Mouse (Mus musculus): ENCODE data around the gene Nbl1. TPM values are rescaled to one million over a fixed set of nuclear protein-coding genes. Genes with fewer than 3 reads are reported as not detected.

Gene Nbl1
- total and polyA plus RNA-seq, 3 experiments = 0.14 TPM; not detected in 2

DNA sequence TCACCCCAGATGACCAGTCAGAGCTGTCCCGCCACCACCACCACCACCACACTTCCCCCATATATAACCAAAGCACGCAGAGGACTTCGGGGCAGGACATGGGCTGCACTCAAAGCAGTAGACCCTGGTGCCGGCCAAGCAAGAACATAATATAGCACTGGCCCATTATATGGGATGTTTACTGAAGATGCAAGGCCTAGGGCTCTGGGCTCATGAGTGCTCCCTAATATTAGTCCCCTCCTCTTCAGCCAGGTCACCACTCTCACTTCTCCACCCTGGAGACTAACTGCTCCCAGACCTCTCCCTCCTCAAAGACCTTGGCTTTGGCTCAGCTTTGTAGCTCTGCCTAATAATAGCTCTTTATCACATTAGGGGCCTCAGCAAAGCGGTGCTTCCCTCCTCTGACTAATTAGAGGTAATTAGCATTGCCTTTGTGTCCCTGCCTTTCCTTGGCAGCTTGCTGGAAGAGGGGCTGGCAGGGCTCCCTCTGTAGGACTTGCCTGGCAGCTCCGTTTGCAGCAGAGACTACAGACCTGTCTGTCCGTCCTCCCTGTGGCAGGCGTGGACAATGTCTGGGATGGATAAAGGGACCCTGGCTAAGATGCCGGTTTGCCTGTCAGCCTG is 38.4 kb downstream of the Nbl1 start:
- H3K79me2 ChIP-seq (ENCODE audit: control insufficient read depth, insufficient read depth, low read length, poor library complexity) = no peaks in the 10 kb centered on the region
- no peaks in the 10 kb centered on the region for H3K4me1 ChIP-seq (ENCODE audit: control insufficient read depth in 1 of 2, insufficient read depth in 2 of 2, low read length in 2 of 2)
- H3K9me3 ChIP-seq (replicated peaks; ENCODE audit: insufficient read depth, low read length) = no peaks in the 10 kb centered on the region
- no peaks in the 10 kb centered on the region for H3K36me3 ChIP-seq (ENCODE audit: control insufficient read depth in 1 of 2, insufficient read depth in 2 of 2, low read length in 2 of 2)
- H3K27ac ChIP-seq (ENCODE audit: control insufficient read depth, low read depth, low read length) = no peak overlapping the region
- no peak overlapping the region for H3K9ac ChIP-seq (ENCODE audit: control insufficient read depth, low read depth, low read length, poor library complexity, severe bottlenecking)
- no peak for DNase-seq (ENCODE audit: low read depth, low spot score)
- no peaks in the 10 kb centered on the region for H3K27me3 ChIP-seq (ENCODE audit: control insufficient read depth in 1 of 2, insufficient read depth in 2 of 2, low read length in 2 of 2)
- no peak for TF ChIP-seq JUND (IDR thresholded peaks at IDR 0.05; ENCODE audit: low read depth, low read length)
- TF ChIP-seq ETS1 (IDR thresholded peaks at IDR 0.05; ENCODE audit: low read depth, low read length) = no peak
- no peak for TF ChIP-seq NELFE (IDR thresholded peaks at IDR 0.05; ENCODE audit: low read depth, low read length)
- TF ChIP-seq UBTF (IDR thresholded peaks at IDR 0.05; ENCODE audit: borderline replicate concordance, insufficient read depth, low read depth, low read length) = no peak
- no peak for TF ChIP-seq MYC (IDR thresholded peaks at IDR 0.05; ENCODE audit: low read depth, low read length)
- no peak for TF ChIP-seq TAL1 (IDR thresholded peaks at IDR 0.05; ENCODE audit: low read length)
- no peak for TF ChIP-seq MEF2A (IDR thresholded peaks at IDR 0.05; ENCODE audit: extremely low read depth, insufficient replicate concordance, low read depth, low read length, poor library complexity, severe bottlenecking)
- TF ChIP-seq USF2 (IDR thresholded peaks at IDR 0.05; ENCODE audit: borderline replicate concordance in 1 of 2, insufficient read depth in 1 of 2, low read depth in 1 of 2, low read length in 2 of 2) = no peak
- TF ChIP-seq POLR2A (IDR thresholded peaks at IDR 0.05; ENCODE audit: control insufficient read depth in 1 of 2, insufficient read depth in 1 of 2, low read depth in 1 of 2, low read length in 2 of 2, poor library complexity in 1 of 2) = no peak
- TF ChIP-seq MAX (IDR thresholded peaks at IDR 0.05; ENCODE audit: low read length) = no peak
- no peak for TF ChIP-seq KAT2A (conservative IDR thresholded peaks at IDR 0.05; ENCODE audit: low read depth, low read length)
- no peak for TF ChIP-seq E2F4 (IDR thresholded peaks at IDR 0.05; ENCODE audit: borderline replicate concordance, low read depth, low read length)
- TF ChIP-seq SMC3 (IDR thresholded peaks at IDR 0.05; ENCODE audit: low read depth, low read length) = no peak
- TF ChIP-seq RCOR1 (IDR thresholded peaks at IDR 0.05; ENCODE audit: low read depth, low read length) = no peak
- TF ChIP-seq ZC3H11A (IDR thresholded peaks at IDR 0.05; ENCODE audit: low read depth, low read length) = no peak
- no peak for TF ChIP-seq CHD2 (IDR thresholded peaks at IDR 0.05; ENCODE audit: low read length)
- TF ChIP-seq POLR2AphosphoS5 (IDR thresholded peaks at IDR 0.05; ENCODE audit: borderline replicate concordance, low read depth, low read length) = no peak
- TF ChIP-seq POLR2AphosphoS2 (IDR thresholded peaks at IDR 0.05; ENCODE audit: low read length) = no peak
- no peak for TF ChIP-seq CTCF (IDR thresholded peaks at IDR 0.05 in 2 of 3, conservative IDR thresholded peaks at IDR 0.05 in 1 of 3; ENCODE audit: control insufficient read depth in 1 of 3, insufficient read depth in 1 of 3, low read depth in 2 of 3, low read length in 3 of 3, poor library complexity in 1 of 3, severe bottlenecking in 1 of 3)
- no peak overlapping the region for H3K4me3 ChIP-seq (ENCODE audit: control insufficient read depth in 1 of 2, insufficient read depth in 1 of 2, low read depth in 2 of 2, low read length in 2 of 2)

- Histone ChIP-seq H3K27me3 (ENCODE audit: control insufficient read depth in 1 of 2, insufficient read depth in 2 of 2, low read length in 2 of 2) (no peaks in the 10 kb centered on the region), H3K27ac (ENCODE audit: control insufficient read depth, low read depth, low read length) (no peak overlapping the region), H3K4me3 (ENCODE audit: control insufficient read depth in 1 of 2, insufficient read depth in 1 of 2, low read depth in 2 of 2, low read length in 2 of 2) (no peak overlapping the region), H3K9ac (ENCODE audit: control insufficient read depth, low read depth, low read length, poor library complexity, severe bottlenecking) (no peak overlapping the region), H3K4me1 (ENCODE audit: control insufficient read depth in 1 of 2, insufficient read depth in 2 of 2, low read length in 2 of 2) (no peaks in the 10 kb centered on the region), H3K79me2 (ENCODE audit: control insufficient read depth, insufficient read depth, low read length, poor library complexity) (no peaks in the 10 kb centered on the region), H3K9me3 (replicated peaks; ENCODE audit: insufficient read depth, low read length) (no peaks in the 10 kb centered on the region), H3K36me3 (ENCODE audit: control insufficient read depth in 1 of 2, insufficient read depth in 2 of 2, low read length in 2 of 2) (no peaks in the 10 kb centered on the region)
- TF ChIP-seq ETS1 (IDR thresholded peaks at IDR 0.05; ENCODE audit: low read depth, low read length) = no peak
- no peak for TF ChIP-seq UBTF (IDR thresholded peaks at IDR 0.05; ENCODE audit: borderline replicate concordance, insufficient read depth, low read depth, low read length)
- no peak for TF ChIP-seq MAX (IDR thresholded peaks at IDR 0.05; ENCODE audit: low read length)
- no peak for TF ChIP-seq JUND (IDR thresholded peaks at IDR 0.05; ENCODE audit: low read depth, low read length)
- DNase-seq (ENCODE audit: low read depth, low spot score) = no peak
Observed at GRCm38 (mm10) chr4:139053391-139053790, 39.4 kb downstream of the Nbl1 start.

Measured in MEL (cell line).